Mouse (Mus musculus) heart, embryonic 11.5 days (tissue): Measurements from ENCODE around the gene Spocd1. TPM values are rescaled to one million over a fixed set of nuclear protein-coding genes. Genes with fewer than 3 reads are reported as not detected.
"Not testable (repeated sequence)": the region's sequence is repeated elsewhere in the genome, so short reads cannot be mapped to it uniquely, and the experiment has no call there.

ENCODE experiments used
- ATAC-seq: fragments of 200-750 bp; cut with Nextera tagmentation; replicated peaks from 2 replicates; pipeline ENCODE4 v1.8.0; 2017; ENCODE audit warnings: moderate library complexity; ENCODE audit not compliant: insufficient number of reproducible peaks, low FRiP score, low TSS enrichment
- H3K27ac ChIP-seq: fragments of 300-500 bp; sonication (generic); 2 replicates; pipeline ENCODE4 v1.5.1; 2014; ENCODE audit warnings: mild to moderate bottlenecking, low read depth, low read length
- H3K27me3 ChIP-seq: fragments of 300-500 bp; sonication (generic); 2 replicates; pipeline ENCODE4 v1.6.1; 2014; ENCODE audit warnings: mild to moderate bottlenecking, low read length, mixed read lengths; ENCODE audit not compliant: control insufficient read depth, insufficient read depth
- H3K36me3 ChIP-seq: fragments of 300-500 bp; sonication (generic); 2 replicates; pipeline ENCODE4 v1.6.1; 2014; ENCODE audit warnings: mild to moderate bottlenecking, low read length, moderate library complexity, mixed read lengths; ENCODE audit not compliant: control insufficient read depth, insufficient read depth
- H3K4me1 ChIP-seq: fragments of 300-500 bp; sonication (generic); 2 replicates; pipeline ENCODE4 v1.6.1; 2014; ENCODE audit warnings: low read length; ENCODE audit not compliant: control insufficient read depth, insufficient read depth
- H3K4me2 ChIP-seq: fragments of 300-500 bp; sonication (generic); 2 replicates; pipeline ENCODE4 v1.6.1; 2014; ENCODE audit warnings: mild to moderate bottlenecking, moderate library complexity
- H3K4me3 ChIP-seq: fragments of 300-500 bp; sonication (generic); 2 replicates; pipeline ENCODE4 v1.5.1; 2014; ENCODE audit warnings: low read depth, low read length
- H3K9ac ChIP-seq: fragments of 300-500 bp; sonication (generic); 2 replicates; pipeline ENCODE4 v1.6.1; 2014; ENCODE audit warnings: mild to moderate bottlenecking, low read depth, low read length, moderate library complexity
- H3K9me3 ChIP-seq: fragments of 300-500 bp; sonication (generic); replicated peaks from 2 replicates; pipeline ENCODE4 v1.6.1; 2016; ENCODE audit warnings: low read length; ENCODE audit not compliant: control insufficient read depth
- whole genome bisulfite sequencing: fragments of 180-500 bp; shearing (Covaris S2); extraction: QIAGEN DNeasy Blood & Tissue Kit; methylation state at CpG from one replicate; pipeline ENCODE4 v1.1.7; 2014; ENCODE audit not compliant: insufficient replicate concordance; 5-methylcytosine and 5-hydroxymethylcytosine counted together
- polyA plus RNA-seq: library from polyadenylated mRNA; unstranded; fragments of >200 nt; fragmentation: Nextera tagmentation; extraction: Ambion mirVana; gene quantifications from 2 replicates; pipeline ENCODE4 v1.2.1, GENCODE M21; 2014

The Spocd1 gene
- polyA plus RNA-seq, 1 experiment from 2014 or later = 0.34 TPM

GRCm38 (mm10) chr4:129898815-129899214 is 30.2 kb upstream of the Spocd1 start:
- peaks cover 15% of the 10 kb centered on the region for H3K4me1 ChIP-seq
- not testable (repeated sequence) for H3K9ac ChIP-seq, H3K9me3 ChIP-seq, H3K4me3 ChIP-seq, ATAC-seq, H3K27ac ChIP-seq, H3K36me3 ChIP-seq, H3K27me3 ChIP-seq, H3K4me2 ChIP-seq
- whole genome bisulfite sequencing = 92% methylated on average over 18 of the region's 18 CpGs

GRCm38 (mm10) chr4:129902394-129902793 is 26.7 kb upstream of the Spocd1 start:
- no peak for ATAC-seq
- no peak overlapping the region for H3K4me3 ChIP-seq
- H3K27me3 ChIP-seq = no peaks in the 10 kb centered on the region
- peaks cover 28% of the 10 kb centered on the region for H3K4me1 ChIP-seq
- no peak overlapping the region for H3K9ac ChIP-seq
- H3K27ac ChIP-seq = no peak overlapping the region
- no peaks in the 10 kb centered on the region for H3K9me3 ChIP-seq
- no peaks in the 10 kb centered on the region for H3K36me3 ChIP-seq
- no peak overlapping the region for H3K4me2 ChIP-seq
- 82% methylated on average over 4 of the region's 4 CpGs for WGBS

DNA sequence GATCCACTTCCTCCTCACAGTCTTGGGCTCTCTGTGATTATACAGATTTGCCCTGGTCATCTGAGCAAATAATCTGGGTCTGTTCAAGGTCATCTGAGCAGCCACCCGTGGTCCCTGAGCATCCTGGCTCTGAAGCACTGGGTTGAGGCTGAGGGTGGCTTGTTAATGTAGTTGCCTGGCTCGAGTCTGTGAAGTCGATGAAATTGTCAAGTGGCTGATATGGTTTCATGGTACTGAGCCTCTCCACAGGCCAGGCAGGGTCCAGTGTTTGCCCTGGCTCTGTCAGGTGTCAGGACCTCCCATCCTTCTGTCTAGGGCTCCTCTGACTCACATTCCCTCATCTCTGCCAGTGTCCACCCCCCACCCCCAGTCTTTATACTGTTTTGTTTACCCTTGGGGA is 25.5 kb upstream of the Spocd1 start:
- ATAC-seq = peak; percentile 63; the same call in 1 of the 2 replicates
- peak overlapping the region; percentile 12 for H3K27ac ChIP-seq
- 25% methylated on average over 3 of the region's 3 CpGs for WGBS
- H3K9ac ChIP-seq = no peak overlapping the region
- H3K27me3 ChIP-seq = no peaks in the 10 kb centered on the region
- H3K4me1 ChIP-seq = peaks cover 28% of the 10 kb centered on the region
- H3K36me3 ChIP-seq = no peaks in the 10 kb centered on the region
- no peaks in the 10 kb centered on the region for H3K9me3 ChIP-seq
- no peak overlapping the region for H3K4me3 ChIP-seq
- no peak overlapping the region for H3K4me2 ChIP-seq

GRCm38 (mm10) chr4:129905032-129905431 is 24.0 kb upstream of the Spocd1 start:
- no peaks in the 10 kb centered on the region for H3K27me3 ChIP-seq
- WGBS = 78% methylated on average over 3 of the region's 3 CpGs
- no peak overlapping the region for H3K27ac ChIP-seq
- ATAC-seq = 0 out of 2 replicates have a peak, but pooled peaks have one; percentile 28
- no peaks in the 10 kb centered on the region for H3K9me3 ChIP-seq
- no peaks in the 10 kb centered on the region for H3K36me3 ChIP-seq
- H3K9ac ChIP-seq = no peak overlapping the region
- H3K4me3 ChIP-seq = no peak overlapping the region
- H3K4me1 ChIP-seq = peaks cover 28% of the 10 kb centered on the region
- H3K4me2 ChIP-seq = no peak overlapping the region

DNA sequence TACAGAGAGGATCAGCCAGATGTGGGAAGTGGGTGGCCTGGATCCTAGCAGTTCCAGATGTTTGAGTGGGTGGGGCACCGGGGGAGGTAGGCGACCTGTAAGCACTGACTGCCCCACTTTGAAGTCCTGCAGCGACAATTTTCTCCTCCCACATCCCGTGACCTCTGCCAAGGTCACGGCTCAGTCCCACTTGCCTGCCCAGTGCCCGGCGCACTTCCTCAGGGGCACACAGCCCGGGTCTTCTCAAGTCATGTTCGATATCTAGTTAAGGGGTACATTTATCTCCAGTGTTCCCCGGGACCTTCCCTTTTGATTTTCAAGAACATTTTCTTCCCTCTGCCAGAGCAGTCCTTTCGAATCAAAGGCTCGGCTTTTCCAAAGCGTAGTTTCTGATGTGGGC is 23.0 kb upstream of the Spocd1 start:
- no peaks in the 10 kb centered on the region for H3K27me3 ChIP-seq
- no peaks in the 10 kb centered on the region for H3K9me3 ChIP-seq
- H3K9ac ChIP-seq = no peak overlapping the region
- H3K4me1 ChIP-seq = peaks cover 28% of the 10 kb centered on the region
- H3K4me3 ChIP-seq = no peak overlapping the region
- 0 out of 2 replicates have a peak overlapping the region, but pooled peaks have one; percentile 8 for H3K27ac ChIP-seq
- H3K36me3 ChIP-seq = no peaks in the 10 kb centered on the region
- 65% methylated on average over 13 of the region's 13 CpGs for WGBS
- H3K4me2 ChIP-seq = no peak overlapping the region
- ATAC-seq = no peak

GRCm38 (mm10) chr4:129908836-129909235 is 20.2 kb upstream of the Spocd1 start:
- Histone ChIP-seq H3K27ac (no peak overlapping the region), H3K4me3 (no peak overlapping the region), H3K9ac (no peak overlapping the region), H3K9me3 (no peaks in the 10 kb centered on the region), H3K27me3 (no peaks in the 10 kb centered on the region), H3K4me2 (no peak overlapping the region), H3K4me1 (peaks cover 18% of the 10 kb centered on the region), H3K36me3 (no peaks in the 10 kb centered on the region)
- ATAC-seq = no peak
- 65% methylated on average over 3 of the region's 3 CpGs for WGBS

GRCm38 (mm10) chr4:129909261-129909731 is 19.8 kb upstream of the Spocd1 start:
- Histone ChIP-seq H3K4me3 (no peak overlapping the region), H3K4me1 (peaks cover 20% of the 10 kb centered on the region), H3K27me3 (no peaks in the 10 kb centered on the region), H3K9ac (no peak overlapping the region), H3K36me3 (no peaks in the 10 kb centered on the region), H3K9me3 (no peaks in the 10 kb centered on the region), H3K27ac (no peak overlapping the region), H3K4me2 (no peak overlapping the region)
- 60% methylated on average over 4 of the region's 4 CpGs for WGBS
- no peak for ATAC-seq

DNA sequence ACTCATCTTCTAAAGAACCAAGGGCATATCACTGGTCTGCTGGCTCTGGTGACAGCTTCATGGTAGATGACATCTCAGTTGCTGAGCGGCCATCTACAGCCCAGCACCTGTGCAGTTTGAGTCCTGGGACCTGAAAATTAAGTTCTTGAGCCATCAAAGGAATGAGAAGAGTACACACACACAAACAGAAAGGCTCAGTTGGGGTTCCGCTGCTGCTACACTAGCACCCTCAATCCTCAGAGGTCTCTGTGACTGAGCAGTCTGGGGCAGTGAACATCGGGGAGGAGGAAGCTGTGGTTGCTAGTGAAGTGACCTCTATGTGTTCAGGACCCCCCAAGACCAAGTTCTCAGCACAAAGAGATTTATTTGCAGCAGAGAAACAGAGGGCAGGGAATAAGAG is 16.1 kb upstream of the Spocd1 start:
- peaks cover 23% of the 10 kb centered on the region for H3K4me1 ChIP-seq
- H3K9me3 ChIP-seq = no peaks in the 10 kb centered on the region
- H3K27me3 ChIP-seq = no peaks in the 10 kb centered on the region
- no peak overlapping the region for H3K9ac ChIP-seq
- no peak overlapping the region for H3K27ac ChIP-seq
- 76% methylated on average over 3 of the region's 3 CpGs for WGBS
- no peaks in the 10 kb centered on the region for H3K36me3 ChIP-seq
- no peak overlapping the region for H3K4me3 ChIP-seq
- ATAC-seq = no peak
- no peak overlapping the region for H3K4me2 ChIP-seq
